In genomic region chr4:119254012-119254618, GRCm38 (mm10) we compare ENCODE assay signal across 7 mouse cellular contexts. TPM values are rescaled to one million over a fixed set of nuclear protein-coding genes. Genes with fewer than 3 reads are reported as not detected.
DNase-seq lines count a peak whose midpoint lies in the region; ATAC-seq and TF ChIP-seq lines count a peak whose summit lies in the region.

No protein-coding gene starts in this region.

- no peak for TF ChIP-seq POLR2A in brain, embryonic 14.5 days (IDR thresholded peaks at IDR 0.05; ENCODE audit: borderline replicate concordance, extremely low read depth, insufficient read depth, insufficient read length, poor library complexity, severe bottlenecking)

- no peaks in the 10 kb centered on the region for H3K9me3 ChIP-seq in midbrain, embryonic 13.5 days

- WGBS in midbrain, embryonic 13.5 days = 16% methylated on average over 9 of the region's 9 CpGs

- TF ChIP-seq CTCF in brain, embryonic 14.5 days (IDR thresholded peaks at IDR 0.05; ENCODE audit: borderline replicate concordance, extremely low read depth, insufficient read depth, insufficient read length) = no peak

- DNase-seq in Muller cell, postnatal 12 days (ENCODE audit: inconsistent ontology term) = peak; percentile 79
- DNase-seq in brain, embryonic 14.5 days (ENCODE audit: low read depth) = peak; percentile 89
- DNase-seq in kidney, adult 18-20 months = peak; percentile 63
- DNase-seq in spleen, postnatal 36 days (ENCODE audit: low spot score in 2 of 2) = no peak
- DNase-seq in heart, postnatal 25 days (ENCODE audit: low spot score) = no peak
- no peak for DNase-seq in cerebellum, adult 9-11 months

- H3K4me2 ChIP-seq in midbrain, embryonic 13.5 days (replicated peaks) = no peak overlapping the region

- H3K9ac ChIP-seq in midbrain, embryonic 13.5 days (replicated peaks) = peak overlapping the region; percentile 52

- no peaks in the 10 kb centered on the region for H3K36me3 ChIP-seq in midbrain, embryonic 13.5 days

- no peaks in the 10 kb centered on the region for H3K27me3 ChIP-seq in midbrain, embryonic 13.5 days

- ATAC-seq in midbrain, embryonic 13.5 days = peak; percentile 79

- no peak overlapping the region for H3K4me3 ChIP-seq in midbrain, embryonic 13.5 days (replicated peaks)

- intact Hi-C loops in heart, postnatal 25 days (cut with DNase I) = no loop called here

- H3K4me1 ChIP-seq in midbrain, embryonic 13.5 days (replicated peaks) = peaks cover 22% of the 10 kb centered on the region

- H3K27ac ChIP-seq in midbrain, embryonic 13.5 days = peak overlapping the region; percentile 80

RNA-seq across cellular contexts. Expression of gene Cldn19, which starts 1.1 kb away (rescaled TPM):
- 0.87 and 2.2 TPM in 2 replicates for polyA plus RNA-seq in brain, embryonic 14.5 days (2012; rRNA removed)
- 0.55 and 1.3 TPM in 2 replicates for polyA plus RNA-seq in midbrain, embryonic 13.5 days (2015; fragmentation: Nextera tagmentation; extraction: Ambion mirVana)
- under 1 TPM in 1 of 2 experiments, not detected in 1; 0.06 TPM for total RNA-seq in heart, postnatal 25 days (2021)

RNA-seq across cellular contexts. Expression of gene P3h1, which starts 21.4 kb away (rescaled TPM):
- 23.2 and 24.4 TPM in 2 replicates for polyA plus RNA-seq in brain, embryonic 14.5 days (2012; rRNA removed)
- polyA plus RNA-seq in midbrain, embryonic 13.5 days (2015; fragmentation: Nextera tagmentation; extraction: Ambion mirVana) = 8.1 and 9.9 TPM in 2 replicates
- total RNA-seq in heart, postnatal 25 days (2021) = 10 to 100 TPM; 15.0 to 15.7 TPM

RNA-seq across cellular contexts. Expression of gene AU022252, which starts 21.6 kb away (rescaled TPM):
- 13.5 and 18.2 TPM in 2 replicates for polyA plus RNA-seq in brain, embryonic 14.5 days (2012; rRNA removed)
- polyA plus RNA-seq in midbrain, embryonic 13.5 days (2015; fragmentation: Nextera tagmentation; extraction: Ambion mirVana) = 30.2 and 34.4 TPM in 2 replicates
- 10 to 100 TPM; 21.5 to 23.5 TPM for total RNA-seq in heart, postnatal 25 days (2021)

RNA-seq across cellular contexts. Expression of gene Tmem269, which starts 36.1 kb away (rescaled TPM):
- 0.66 and 0.79 TPM in 2 replicates for polyA plus RNA-seq in brain, embryonic 14.5 days (2012; rRNA removed)
- polyA plus RNA-seq in midbrain, embryonic 13.5 days (2015; fragmentation: Nextera tagmentation; extraction: Ambion mirVana) = 0.34 and 0.36 TPM in 2 replicates
- not detected for total RNA-seq in heart, postnatal 25 days (2021)

RNA-seq across cellular contexts. Expression of gene Ybx1, which starts 40.3 kb away (rescaled TPM):
- 613 and 886 TPM in 2 replicates for polyA plus RNA-seq in brain, embryonic 14.5 days (2012; rRNA removed)
- 723 and 839 TPM in 2 replicates for polyA plus RNA-seq in midbrain, embryonic 13.5 days (2015; fragmentation: Nextera tagmentation; extraction: Ambion mirVana)
- 100 to 1,000 TPM; 786 to 800 TPM for total RNA-seq in heart, postnatal 25 days (2021)

Comparison
In these comparisons a context has a peak if more than half of its experiments do, and no peak if none do; other contexts are left out.
1. DNase-seq: peak in Muller cell, postnatal 12 days (single experiment), brain, embryonic 14.5 days (single experiment) and kidney, adult 18-20 months (single experiment); none in spleen, postnatal 36 days (0 of 2), heart, postnatal 25 days (single experiment) and cerebellum, adult 9-11 months (single experiment).